Mouse (Mus musculus) spleen, adult 2 months (tissue): ENCODE measurements around the gene Tmx2.

Source experiments
- CTCF ChIP-seq: fragments of 200-500 bp; IDR thresholded peaks from 2 replicates; pipeline ENCODE4 v1.5.1; 2011; ENCODE audit warnings: mild to moderate bottlenecking, inconsistent platforms; ENCODE audit not compliant: insufficient read depth, insufficient read length, insufficient replicate concordance; ENCODE audit errors: extremely low read depth
- POLR2A ChIP-seq: fragments of 200-500 bp; IDR thresholded peaks from 2 replicates; pipeline ENCODE4 v1.6.1; 2011; ENCODE audit warnings: low read depth, low read length, inconsistent platforms

DNA sequence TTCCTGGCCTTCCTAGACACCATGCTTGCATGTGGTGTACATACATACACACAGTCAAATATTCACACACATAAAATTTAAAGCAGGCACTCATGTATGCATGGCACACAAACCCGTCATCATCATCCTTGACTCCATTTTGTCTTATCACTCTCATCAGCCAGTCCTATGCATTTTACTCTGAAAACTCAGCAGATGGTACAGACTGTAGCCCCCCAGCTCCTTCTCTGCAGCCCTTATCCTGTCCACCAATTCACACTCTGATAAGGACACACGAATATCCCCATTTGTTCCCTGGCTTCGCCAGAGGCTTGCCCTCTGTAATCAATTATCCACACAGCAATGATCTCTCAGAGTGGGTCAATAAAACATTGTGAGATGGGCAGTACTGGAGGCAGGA lies 42.2 kb upstream of the Tmx2 start:
- TF ChIP-seq CTCF, result no peak
- no peak for TF ChIP-seq POLR2A
